Mouse (Mus musculus): ENCODE data around the gene Ttc12. TPM values are rescaled to one million over a fixed set of nuclear protein-coding genes. Genes with fewer than 3 reads are reported as not detected.

The Ttc12 gene
- polyA plus RNA-seq, 1 experiment from 2014 or later, result 0.47 TPM

- Histone ChIP-seq H3K9ac (ENCODE audit: low read depth, low read length) (no peak overlapping the region), H3K36me3 (ENCODE audit: control insufficient read depth, insufficient read depth) (no peaks in the 10 kb centered on the region), H3K27me3 (replicated peaks; ENCODE audit: control insufficient read depth, insufficient read depth, low read length) (0 out of 2 replicates have a peak, but pooled peaks cover 2% of the 10 kb centered on the region), H3K4me3 (ENCODE audit: low read depth, low read length) (no peak overlapping the region), H3K9me3 (ENCODE audit: control insufficient read depth) (no peaks in the 10 kb centered on the region), H3K4me2 (replicated peaks; ENCODE audit: low read depth) (no peak overlapping the region), H3K4me1 (replicated peaks; ENCODE audit: control insufficient read depth, insufficient read depth, low read length) (no peaks in the 10 kb centered on the region), H3K27ac (ENCODE audit: low read depth, low read length) (no peak overlapping the region)
- TF ChIP-seq CTCF (IDR thresholded peaks at IDR 0.05; ENCODE audit: low read depth), result no peak
- 73% methylated on average over 6 of the region's 6 CpGs for WGBS
- ATAC-seq, result no peak
Observed at GRCm38 (mm10) chr9:49487657-49487943, 1.6 kb upstream of the Ttc12 start.

GRCm38 (mm10) chr9:49486805-49487656, 1.0 kb upstream of the Ttc12 start:
- TF ChIP-seq CTCF (IDR thresholded peaks at IDR 0.05; ENCODE audit: low read depth), result no peak
- ATAC-seq, result no peak
- no peak overlapping the region for H3K4me2 ChIP-seq (replicated peaks; ENCODE audit: low read depth)

GRCm38 (mm10) chr9:49485250-49485891, 654 bp downstream of the Ttc12 start:
- 4% methylated on average over 21 of the region's 21 CpGs for WGBS
- no peak for ATAC-seq
- H3K27ac ChIP-seq (ENCODE audit: low read depth, low read length), result no peak overlapping the region

More at GRCm38 (mm10) chr9:49486805-49487656, 1.0 kb upstream of the Ttc12 start:
- Histone ChIP-seq H3K4me1 (replicated peaks; ENCODE audit: control insufficient read depth, insufficient read depth, low read length) (no peaks in the 10 kb centered on the region), H3K27me3 (replicated peaks; ENCODE audit: control insufficient read depth, insufficient read depth, low read length) (0 out of 2 replicates have a peak, but pooled peaks cover 2% of the 10 kb centered on the region), H3K27ac (ENCODE audit: low read depth, low read length) (no peak overlapping the region), H3K9me3 (ENCODE audit: control insufficient read depth) (no peaks in the 10 kb centered on the region), H3K4me3 (ENCODE audit: low read depth, low read length) (no peak overlapping the region), H3K36me3 (ENCODE audit: control insufficient read depth, insufficient read depth) (no peaks in the 10 kb centered on the region), H3K9ac (ENCODE audit: low read depth, low read length) (no peak overlapping the region)
- WGBS, result 77% methylated on average over 9 of the region's 9 CpGs

GRCm38 (mm10) chr9:49483316-49483715, 2.7 kb downstream of the Ttc12 start:
- H3K9ac ChIP-seq (ENCODE audit: low read depth, low read length), result no peak overlapping the region

More at GRCm38 (mm10) chr9:49485250-49485891, 654 bp downstream of the Ttc12 start:
- Histone ChIP-seq H3K27me3 (replicated peaks; ENCODE audit: control insufficient read depth, insufficient read depth, low read length) (0 out of 2 replicates have a peak, but pooled peaks cover 2% of the 10 kb centered on the region), H3K4me2 (replicated peaks; ENCODE audit: low read depth) (peak overlapping the region; percentile 84), H3K4me1 (replicated peaks; ENCODE audit: control insufficient read depth, insufficient read depth, low read length) (no peaks in the 10 kb centered on the region), H3K9me3 (ENCODE audit: control insufficient read depth) (no peaks in the 10 kb centered on the region), H3K9ac (ENCODE audit: low read depth, low read length) (peak overlapping the region; percentile 28; the same call in 1 of the 2 replicates), H3K4me3 (ENCODE audit: low read depth, low read length) (peak overlapping the region; percentile 61), H3K36me3 (ENCODE audit: control insufficient read depth, insufficient read depth) (no peaks in the 10 kb centered on the region)
- TF ChIP-seq CTCF (IDR thresholded peaks at IDR 0.05; ENCODE audit: low read depth), result peak; percentile 71

GRCm38 (mm10) chr9:49472126-49472525, 13.9 kb downstream of the Ttc12 start:
- Histone ChIP-seq H3K27ac (ENCODE audit: low read depth, low read length) (no peak overlapping the region), H3K4me3 (ENCODE audit: low read depth, low read length) (no peak overlapping the region), H3K4me1 (replicated peaks; ENCODE audit: control insufficient read depth, insufficient read depth, low read length) (no peaks in the 10 kb centered on the region), H3K9ac (ENCODE audit: low read depth, low read length) (no peak overlapping the region), H3K9me3 (ENCODE audit: control insufficient read depth) (no peaks in the 10 kb centered on the region), H3K36me3 (ENCODE audit: control insufficient read depth, insufficient read depth) (no peaks in the 10 kb centered on the region), H3K4me2 (replicated peaks; ENCODE audit: low read depth) (no peak overlapping the region), H3K27me3 (replicated peaks; ENCODE audit: control insufficient read depth, insufficient read depth, low read length) (no peaks in the 10 kb centered on the region)
- no peak for ATAC-seq
- TF ChIP-seq CTCF (IDR thresholded peaks at IDR 0.05; ENCODE audit: low read depth), result no peak
- WGBS, result 74% methylated on average over 11 of the region's 11 CpGs

More at GRCm38 (mm10) chr9:49483316-49483715, 2.7 kb downstream of the Ttc12 start:
- TF ChIP-seq CTCF (IDR thresholded peaks at IDR 0.05; ENCODE audit: low read depth), result no peak
- Histone ChIP-seq H3K27ac (ENCODE audit: low read depth, low read length) (no peak overlapping the region), H3K4me2 (replicated peaks; ENCODE audit: low read depth) (no peak overlapping the region), H3K4me1 (replicated peaks; ENCODE audit: control insufficient read depth, insufficient read depth, low read length) (no peaks in the 10 kb centered on the region), H3K27me3 (replicated peaks; ENCODE audit: control insufficient read depth, insufficient read depth, low read length) (0 out of 2 replicates have a peak, but pooled peaks cover 2% of the 10 kb centered on the region), H3K4me3 (ENCODE audit: low read depth, low read length) (no peak overlapping the region), H3K9me3 (ENCODE audit: control insufficient read depth) (no peaks in the 10 kb centered on the region), H3K36me3 (ENCODE audit: control insufficient read depth, insufficient read depth) (no peaks in the 10 kb centered on the region)
- no peak for ATAC-seq
- 55% methylated on average over 10 of the region's 10 CpGs for WGBS

- Histone ChIP-seq H3K27me3 (replicated peaks; ENCODE audit: control insufficient read depth, insufficient read depth, low read length) (no peaks in the 10 kb centered on the region), H3K9me3 (ENCODE audit: control insufficient read depth) (no peaks in the 10 kb centered on the region), H3K27ac (ENCODE audit: low read depth, low read length) (no peak overlapping the region), H3K4me1 (replicated peaks; ENCODE audit: control insufficient read depth, insufficient read depth, low read length) (no peaks in the 10 kb centered on the region), H3K4me3 (ENCODE audit: low read depth, low read length) (no peak overlapping the region), H3K4me2 (replicated peaks; ENCODE audit: low read depth) (no peak overlapping the region), H3K36me3 (ENCODE audit: control insufficient read depth, insufficient read depth) (no peaks in the 10 kb centered on the region), H3K9ac (ENCODE audit: low read depth, low read length) (no peak overlapping the region)
- no peak for TF ChIP-seq CTCF (IDR thresholded peaks at IDR 0.05; ENCODE audit: low read depth)
- no peak for ATAC-seq
- WGBS, result 82% methylated on average over 6 of the region's 6 CpGs
Observed at GRCm38 (mm10) chr9:49470946-49471345, 15.1 kb downstream of the Ttc12 start.

Data from intestine, postnatal 0 days (tissue).